Mouse (Mus musculus) hindbrain, postnatal 0 days (tissue): ENCODE measurements at regions not wholly inside any gene's neighbourhood (a gene's known extent, or its start where the extent isn't known, plus 50 kb on each side); places are given as distances from the start of the nearest gene placed in this dataset.

Source experiments
- ATAC-seq: fragments of 200-750 bp; cut with Nextera tagmentation; 2 replicates; pipeline ENCODE4 v1.8.0; 2017; ENCODE audit warnings: mild to moderate bottlenecking, moderate TSS enrichment, moderate library complexity
- DNase-seq: peaks from one replicate; pipeline ENCODE4 v3.0.0-alpha.2; 2015; ENCODE audit warnings: low spot score
- H3K27ac ChIP-seq: fragments of 300-500 bp; sonication (generic); 2 replicates; pipeline ENCODE4 v1.5.1; 2014; ENCODE audit warnings: mild to moderate bottlenecking
- H3K27me3 ChIP-seq: fragments of 300-500 bp; sonication (generic); 2 replicates; pipeline ENCODE4 v1.6.1; 2014; ENCODE audit warnings: low read length, mixed read lengths; ENCODE audit not compliant: insufficient read depth
- H3K36me3 ChIP-seq: fragments of 300-500 bp; sonication (generic); 2 replicates; pipeline ENCODE4 v1.6.1; 2014; ENCODE audit warnings: low read length, mixed read lengths; ENCODE audit not compliant: insufficient read depth
- H3K4me1 ChIP-seq: fragments of 300-500 bp; sonication (generic); 2 replicates; pipeline ENCODE4 v1.6.1; 2014; ENCODE audit warnings: antibody characterized with exemption, low read length, mixed read lengths; ENCODE audit not compliant: insufficient read depth
- H3K4me2 ChIP-seq: fragments of 300-500 bp; sonication (generic); 2 replicates; pipeline ENCODE4 v1.6.1; 2014; ENCODE audit warnings: low read depth, mild to moderate bottlenecking, low read length, moderate library complexity, mixed read lengths
- H3K4me3 ChIP-seq: fragments of 300-500 bp; sonication (generic); 2 replicates; pipeline ENCODE4 v1.5.1; 2014; ENCODE audit warnings: low read length
- H3K9ac ChIP-seq: fragments of 300-500 bp; sonication (generic); replicated peaks from 2 replicates; pipeline ENCODE4 v1.6.1; 2014; ENCODE audit warnings: mild to moderate bottlenecking, low read length, moderate library complexity, mixed read lengths
- H3K9me3 ChIP-seq: fragments of 300-500 bp; sonication (generic); 2 replicates; pipeline ENCODE4 v1.6.1; 2016; ENCODE audit warnings: low read length, mixed read lengths
- CTCF ChIP-seq: IDR thresholded peaks from 2 replicates; pipeline ENCODE4 v1.5.1; 2016; ENCODE audit warnings: antibody characterized with exemption, control low read depth, low read depth
- WGBS: fragments of 180-500 bp; shearing (Covaris S2); extraction: QIAGEN DNeasy Blood & Tissue Kit; methylation state at CpG from one replicate; pipeline ENCODE4 v1.1.7; 2014; 5-methylcytosine and 5-hydroxymethylcytosine counted together

GRCm38 (mm10) chr13:114571731-114572130 is 113.0 kb upstream of the Fst start:
- no peaks in the 10 kb centered on the region for H3K36me3 ChIP-seq
- H3K9me3 ChIP-seq: no peaks in the 10 kb centered on the region
- 68% methylated on average over 3 of the region's 3 CpGs for WGBS
- no peak for TF ChIP-seq CTCF
- DNase-seq (no peak), ATAC-seq (no peak)
- no peak overlapping the region for H3K27ac ChIP-seq
- H3K4me2 ChIP-seq: no peak overlapping the region
- H3K4me3 ChIP-seq: no peak overlapping the region
- H3K27me3 ChIP-seq: no peaks in the 10 kb centered on the region
- no peaks in the 10 kb centered on the region for H3K4me1 ChIP-seq
- no peak overlapping the region for H3K9ac ChIP-seq

- no peaks in the 10 kb centered on the region for H3K9me3 ChIP-seq
- H3K4me2 ChIP-seq: no peak overlapping the region
- 49% methylated on average over 7 of the region's 7 CpGs for WGBS
- no peaks in the 10 kb centered on the region for H3K36me3 ChIP-seq
- H3K27me3 ChIP-seq: no peaks in the 10 kb centered on the region
- H3K4me3 ChIP-seq: no peak overlapping the region
- no peak for DNase-seq
- H3K27ac ChIP-seq: no peak overlapping the region
- no peak for TF ChIP-seq CTCF
- no peaks in the 10 kb centered on the region for H3K4me1 ChIP-seq
- no peak overlapping the region for H3K9ac ChIP-seq
- no peak for ATAC-seq
These were observed 125.8 kb upstream of the Fst start for GRCm38 (mm10) chr13:114584566-114584965.

DNA sequence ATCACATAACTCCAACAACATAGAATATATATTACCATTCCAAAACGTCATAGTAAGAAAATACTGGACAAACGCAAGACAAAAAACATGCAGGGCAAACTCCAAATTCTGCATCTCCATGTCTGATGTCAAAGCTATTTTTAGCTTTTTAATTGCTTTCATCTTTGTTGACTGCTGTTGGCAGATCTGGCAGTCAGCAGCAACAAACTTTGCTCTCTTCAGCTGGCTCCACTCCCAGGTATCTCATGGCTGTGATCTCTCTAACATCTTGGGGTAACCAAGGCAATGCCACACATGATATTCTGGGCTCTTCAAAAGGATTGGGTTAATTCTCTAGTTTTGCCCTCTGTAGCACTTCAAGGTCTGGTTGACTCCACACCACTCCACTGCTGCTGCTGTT is 128.9 kb upstream of the Fst start:
- no peaks in the 10 kb centered on the region for H3K9me3 ChIP-seq
- DNase-seq (no peak), ATAC-seq (no peak)
- no peaks in the 10 kb centered on the region for H3K27me3 ChIP-seq
- no peak for TF ChIP-seq CTCF
- H3K36me3 ChIP-seq: no peaks in the 10 kb centered on the region
- 87% methylated on average over 2 of the region's 2 CpGs for WGBS
- no peak overlapping the region for H3K27ac ChIP-seq
- H3K4me2 ChIP-seq: no peak overlapping the region
- H3K4me3 ChIP-seq: no peak overlapping the region
- H3K9ac ChIP-seq: no peak overlapping the region
- no peaks in the 10 kb centered on the region for H3K4me1 ChIP-seq

DNA sequence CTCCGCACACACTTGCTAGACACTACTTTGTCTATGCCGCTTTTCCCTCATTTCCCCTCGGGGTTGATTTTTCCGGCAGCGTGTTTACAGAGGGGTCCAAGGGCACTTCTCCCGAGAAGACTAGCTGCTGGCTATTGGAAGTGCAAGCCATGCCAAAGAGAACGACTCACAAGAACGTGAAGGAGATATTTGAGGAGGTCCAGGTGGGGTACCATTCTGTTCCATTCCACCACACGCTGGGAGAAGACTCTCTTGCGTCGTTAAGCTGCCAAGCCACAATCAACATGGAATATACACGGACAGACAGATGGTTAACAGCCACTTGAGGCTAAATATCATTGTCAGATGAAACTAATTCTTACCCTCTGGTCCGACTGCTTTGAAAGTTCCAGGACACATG is 144.6 kb upstream of the Fst start:
- Histone ChIP-seq H3K4me1 (no peaks in the 10 kb centered on the region), H3K27me3 (no peaks in the 10 kb centered on the region), H3K4me2 (no peak overlapping the region), H3K36me3 (no peaks in the 10 kb centered on the region), H3K4me3 (no peak overlapping the region), H3K9ac (no peak overlapping the region), H3K27ac (no peak overlapping the region), H3K9me3 (no peaks in the 10 kb centered on the region)
- no peak for ATAC-seq
- DNase-seq: no peak
- TF ChIP-seq CTCF: no peak
- WGBS: 72% methylated on average over 13 of the region's 13 CpGs

DNA sequence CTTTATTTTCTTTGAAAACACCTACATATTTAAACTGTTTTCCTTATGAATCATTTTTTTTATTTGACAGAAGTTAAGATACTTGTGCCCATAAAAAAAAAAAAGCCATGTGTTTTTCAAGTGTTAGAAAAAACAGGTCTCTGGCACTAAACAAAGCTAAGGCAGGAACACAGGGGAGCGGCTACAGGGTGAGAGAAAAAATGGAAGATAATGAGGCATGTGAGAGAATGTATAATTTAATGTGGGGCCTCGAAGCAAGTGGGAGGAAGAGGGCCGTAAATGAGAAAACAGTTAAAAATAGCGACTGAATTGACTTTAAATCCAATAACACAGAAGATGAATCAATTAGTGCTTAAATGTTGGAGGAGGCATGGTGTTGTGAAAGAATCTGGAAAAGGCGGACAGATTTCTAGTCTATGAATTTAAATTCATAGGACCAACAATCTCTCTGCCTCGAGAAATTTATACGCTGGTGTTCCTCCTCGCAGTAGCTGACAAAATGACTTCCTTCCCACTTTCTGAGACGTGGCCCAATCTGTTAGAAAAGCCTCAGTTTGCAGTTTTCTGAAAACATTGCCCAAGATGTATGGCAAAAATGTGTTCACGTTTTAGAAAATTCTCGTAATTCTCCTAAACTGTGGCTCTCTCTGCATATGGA is 145.4 kb upstream of the Fst start:
- DNase-seq (peak; percentile 2), ATAC-seq (no peak)
- H3K36me3 ChIP-seq: no peaks in the 10 kb centered on the region
- H3K9me3 ChIP-seq: no peaks in the 10 kb centered on the region
- H3K9ac ChIP-seq: no peak overlapping the region
- no peak overlapping the region for H3K27ac ChIP-seq
- TF ChIP-seq CTCF: no peak
- 70% methylated on average over 11 of the region's 11 CpGs for WGBS
- H3K27me3 ChIP-seq: no peaks in the 10 kb centered on the region
- H3K4me3 ChIP-seq: no peak overlapping the region
- H3K4me1 ChIP-seq: no peaks in the 10 kb centered on the region
- no peak overlapping the region for H3K4me2 ChIP-seq

GRCm38 (mm10) chr13:114613909-114614308 is 155.2 kb upstream of the Fst start:
- Histone ChIP-seq H3K4me1 (no peaks in the 10 kb centered on the region), H3K9ac (no peak overlapping the region), H3K36me3 (no peaks in the 10 kb centered on the region), H3K4me3 (no peak overlapping the region), H3K27me3 (no peaks in the 10 kb centered on the region), H3K27ac (no peak overlapping the region), H3K9me3 (no peaks in the 10 kb centered on the region), H3K4me2 (no peak overlapping the region)
- WGBS: 100% methylated on average over 1 of the region's 1 CpGs
- TF ChIP-seq CTCF: no peak
- no peak for DNase-seq
- ATAC-seq: no peak

- H3K4me1 ChIP-seq: no peaks in the 10 kb centered on the region
- H3K4me3 ChIP-seq: no peak overlapping the region
- no peaks in the 10 kb centered on the region for H3K27me3 ChIP-seq
- no peak overlapping the region for H3K4me2 ChIP-seq
- 89% methylated on average over 4 of the region's 4 CpGs for WGBS
- TF ChIP-seq CTCF: no peak
- ATAC-seq (no peak), DNase-seq (no peak)
- no peaks in the 10 kb centered on the region for H3K36me3 ChIP-seq
- no peak overlapping the region for H3K27ac ChIP-seq
- H3K9ac ChIP-seq: no peak overlapping the region
- H3K9me3 ChIP-seq: no peaks in the 10 kb centered on the region
These were observed 160.7 kb upstream of the Fst start for GRCm38 (mm10) chr13:114619416-114619815.
